Mouse (Mus musculus): ENCODE measurements around the gene Vmn2r22.
"Not testable (repeated sequence)": the region's sequence is repeated elsewhere in the genome, so short reads cannot be mapped to it uniquely, and the experiment has no call there.

Gene Vmn2r22

GRCm38 (mm10) chr6:123650625-123651024 lies at the start of gene Vmn2r22:
Gene Vmn2r22, minus strand, starts transcription at chr6:123650725.
- not testable (repeated sequence) for DNase-seq

- DNase-seq = no peak
These were observed 46.7 kb upstream of the Vmn2r22 start for GRCm38 (mm10) chr6:123697213-123697612.

- DNase-seq = not testable (repeated sequence)
These were observed 46.1 kb upstream of the Vmn2r22 start for GRCm38 (mm10) chr6:123696639-123697038.

GRCm38 (mm10) chr6:123657040-123657439 lies 6.5 kb upstream of the Vmn2r22 start:
- no peak for DNase-seq

GRCm38 (mm10) chr6:123639394-123639793 lies 11.1 kb downstream of the Vmn2r22 start:
- DNase-seq = not testable (repeated sequence)

- DNase-seq = not testable (repeated sequence)
These were observed 26.7 kb downstream of the Vmn2r22 start for GRCm38 (mm10) chr6:123623784-123624183.

- not testable (repeated sequence) for DNase-seq
These were observed 62.2 kb downstream of the Vmn2r22 start for GRCm38 (mm10) chr6:123588368-123588767.

GRCm38 (mm10) chr6:123587796-123588328 lies 62.7 kb downstream of the Vmn2r22 start:
- DNase-seq = not testable (repeated sequence)

- not testable (repeated sequence) for DNase-seq
These were observed 66.5 kb downstream of the Vmn2r22 start for GRCm38 (mm10) chr6:123583988-123584387.

- not testable (repeated sequence) for DNase-seq
These were observed 75.8 kb downstream of the Vmn2r22 start for GRCm38 (mm10) chr6:123574698-123575097.
